Mouse (Mus musculus) urinary bladder, postnatal 4 days (tissue): Measurements from ENCODE around the gene Cyp2d9.
A peak's percentile ranks its signal among the peaks of the same experiment; 100 is the strongest.
"Not testable (repeated sequence)": the region's sequence is repeated elsewhere in the genome, so short reads cannot be mapped to it uniquely, and the experiment has no call there.

Source experiments
- DNase-seq, 2 experiments: peaks; one replicate each; pipeline ENCODE4 v3.0.0; 2021 to 2022; ENCODE audit warnings: low spot score in 2 of 2

Gene Cyp2d9

DNA sequence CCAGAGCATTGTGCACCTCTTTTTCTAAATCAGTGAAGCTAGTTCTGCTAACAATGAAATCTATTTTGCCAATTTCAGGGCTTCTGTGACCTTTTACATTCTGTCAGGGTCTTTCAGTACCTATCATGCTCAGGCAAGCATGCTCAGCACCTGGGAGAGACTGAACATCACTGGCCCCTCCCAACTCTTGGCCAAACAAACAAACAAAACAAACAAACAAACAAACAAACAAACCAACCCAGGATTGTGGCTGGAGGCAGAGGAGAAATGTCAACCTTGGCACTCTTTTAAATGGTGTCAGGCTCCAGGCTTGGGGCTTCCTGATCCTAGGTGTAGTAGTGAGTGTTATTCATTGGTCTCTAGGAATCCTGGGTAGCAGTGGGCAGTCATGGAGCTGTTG is at the start of gene Cyp2d9:
TSS of gene Cyp2d9 (plus strand) at position 301 of the 400 bp plus-strand sequence.
- no peak for DNase-seq

DNA sequence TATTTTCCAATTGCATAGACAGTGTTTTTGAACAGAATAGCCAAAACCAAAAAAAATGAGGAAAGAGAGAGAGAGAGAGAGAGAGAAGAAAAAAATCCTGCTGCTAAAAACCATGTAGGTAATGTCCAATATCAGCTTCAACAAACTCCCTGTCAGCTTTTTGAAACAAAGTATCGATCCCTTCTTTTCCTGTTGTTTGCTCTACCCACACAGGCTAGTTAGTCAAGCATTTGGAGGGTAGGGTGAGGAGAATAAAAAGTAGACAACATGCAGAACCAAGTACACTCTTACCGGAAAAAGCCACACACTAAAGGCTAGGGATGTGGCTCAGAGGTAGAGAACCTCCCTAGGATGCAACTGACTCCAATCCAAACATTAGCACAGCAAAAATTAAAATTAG is 47.5 kb upstream of the Cyp2d9 start:
- DNase-seq, result no peak

DNA sequence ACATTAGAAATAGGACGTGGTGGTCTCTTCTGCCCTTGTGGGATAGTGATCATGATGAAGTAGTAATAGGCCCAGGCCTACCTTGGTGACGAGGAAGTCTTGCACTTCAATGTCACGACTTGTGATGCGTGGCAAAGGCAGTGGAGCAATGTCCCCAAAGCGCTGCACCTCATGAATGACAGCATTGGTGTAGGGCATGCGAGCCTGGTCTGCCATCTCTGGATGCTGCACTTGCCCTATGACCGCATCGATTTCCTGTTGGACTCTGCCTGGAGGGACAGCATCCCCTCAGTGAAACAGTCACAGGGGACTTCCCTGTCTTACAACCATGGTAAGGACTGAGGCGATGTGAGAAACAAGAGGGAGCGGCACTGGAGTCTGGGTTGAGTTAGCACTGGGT is 43.3 kb upstream of the Cyp2d9 start:
- not testable (repeated sequence) for DNase-seq

DNA sequence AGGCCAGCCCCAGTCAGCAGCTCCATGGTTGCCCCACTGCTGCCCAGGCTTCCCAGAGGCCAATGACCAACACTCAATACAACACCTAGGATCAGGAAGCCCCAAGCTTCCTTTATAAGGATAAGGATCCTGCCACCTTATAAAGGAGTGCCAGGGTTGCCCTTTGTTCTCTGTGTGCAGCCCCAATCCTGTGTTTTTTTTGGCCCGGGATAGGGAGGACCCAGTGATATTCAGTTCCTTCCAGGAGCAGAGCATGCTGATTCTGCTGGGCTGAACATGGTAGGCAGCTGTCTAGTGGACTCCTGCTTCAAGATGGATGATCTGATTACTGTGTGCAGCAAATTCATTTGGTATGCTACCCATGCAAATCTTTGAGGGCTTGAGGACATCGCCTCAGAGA is 39.3 kb upstream of the Cyp2d9 start, which contains the start of gene Cyp2d11:
TSS of gene Cyp2d11 (minus strand) at position 101 of the 400 bp plus-strand sequence.
- DNase-seq, result not testable (repeated sequence)

DNA sequence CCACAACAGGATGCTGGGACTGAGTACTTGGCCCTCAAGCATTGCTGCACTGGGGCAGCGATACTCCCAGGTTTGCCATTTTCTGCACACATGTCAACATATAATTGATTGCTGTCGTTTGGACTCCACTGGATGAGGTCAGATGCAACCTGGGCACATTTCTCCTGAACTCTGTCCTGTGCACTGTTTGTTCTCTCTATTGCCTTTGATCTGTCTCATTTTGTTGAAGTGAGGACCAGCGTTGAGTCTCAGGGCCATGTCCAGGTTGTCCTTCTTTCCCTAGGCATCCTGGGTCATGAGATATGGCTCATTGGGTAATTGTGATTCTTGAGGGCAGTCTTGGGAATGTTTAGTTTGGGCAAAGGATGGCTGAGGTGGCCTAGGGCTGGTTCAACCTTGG is 37.3 kb upstream of the Cyp2d9 start:
- DNase-seq, result not testable (repeated sequence)

DNA sequence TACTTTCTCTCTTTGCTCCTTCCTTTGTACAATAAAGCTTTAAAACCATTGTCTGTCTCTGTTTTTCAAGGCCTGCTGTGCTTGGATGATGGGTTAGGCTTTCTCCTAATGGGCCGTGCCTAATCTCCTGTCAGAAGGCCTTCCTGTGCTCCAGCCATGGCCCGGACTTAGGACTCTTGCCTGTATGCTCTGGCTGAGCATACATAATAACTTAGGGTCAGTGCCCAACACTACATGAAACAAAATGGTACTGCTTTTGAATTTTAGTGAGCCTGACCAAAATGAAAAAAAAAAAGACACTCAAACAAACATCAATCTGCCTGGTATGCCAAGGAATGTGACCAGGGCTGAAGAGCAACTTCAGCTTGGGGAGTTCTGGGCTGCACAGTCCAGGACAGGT is 31.7 kb upstream of the Cyp2d9 start:
- DNase-seq, result no peak

DNA sequence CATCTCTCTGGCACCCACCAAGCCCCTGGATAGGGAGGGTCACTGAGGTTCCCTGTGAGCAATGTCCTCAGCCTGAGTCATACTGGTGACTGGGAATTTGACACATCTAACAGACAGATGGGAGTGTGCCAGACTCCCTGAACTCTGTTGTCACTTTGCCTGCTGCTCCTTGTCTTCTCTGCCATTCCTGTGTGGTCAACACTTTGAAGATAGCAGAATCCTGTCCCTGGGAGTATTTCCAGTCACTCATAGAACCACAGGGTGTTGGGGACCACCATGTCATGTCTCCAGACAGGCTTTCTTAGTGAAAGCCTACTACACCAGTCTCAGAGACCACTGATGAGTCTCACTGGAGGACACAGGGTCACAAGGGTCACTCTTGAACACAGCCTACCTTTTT is 31.1 kb upstream of the Cyp2d9 start:
- DNase-seq, result no peak

DNA sequence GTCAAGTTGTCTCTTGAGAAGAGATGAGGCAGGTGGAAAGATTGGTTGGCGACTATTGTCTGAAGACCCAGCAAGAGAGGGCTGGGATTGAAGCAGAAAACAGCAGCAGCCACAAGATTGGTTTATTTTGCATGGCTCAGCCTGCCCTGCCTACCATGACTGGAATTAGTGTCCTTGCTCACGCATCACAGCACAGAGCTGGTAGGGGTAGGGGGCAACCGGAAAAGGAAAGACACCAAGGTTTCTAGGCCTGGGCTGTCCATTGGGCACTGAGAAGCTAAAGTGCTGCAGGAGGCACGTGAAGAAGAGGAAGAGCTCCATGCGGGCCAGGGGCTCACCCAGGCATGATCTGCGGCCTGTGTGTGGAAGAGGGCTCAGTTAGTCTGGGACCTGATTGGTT is 30.5 kb upstream of the Cyp2d9 start:
- no peak for DNase-seq

DNA sequence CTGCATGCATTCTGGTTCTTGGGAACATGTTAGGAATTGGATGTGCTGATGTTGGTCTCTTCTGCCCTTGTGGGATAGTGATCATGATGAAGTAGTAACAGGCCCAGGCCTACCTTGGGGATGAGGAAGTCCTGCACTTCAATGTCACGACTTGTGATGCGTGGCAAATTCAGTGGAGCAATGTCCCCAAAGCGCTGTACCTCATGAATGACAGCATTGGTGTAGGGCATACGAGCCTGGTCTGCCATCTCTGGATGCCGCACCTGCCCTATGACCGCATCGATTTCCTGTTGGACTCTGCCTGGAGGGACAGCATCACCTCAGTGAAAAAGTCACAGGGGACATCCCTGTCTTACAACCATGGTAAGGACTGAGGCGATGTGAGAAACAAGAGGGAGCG is 29.6 kb upstream of the Cyp2d9 start:
- no peak for DNase-seq

DNA sequence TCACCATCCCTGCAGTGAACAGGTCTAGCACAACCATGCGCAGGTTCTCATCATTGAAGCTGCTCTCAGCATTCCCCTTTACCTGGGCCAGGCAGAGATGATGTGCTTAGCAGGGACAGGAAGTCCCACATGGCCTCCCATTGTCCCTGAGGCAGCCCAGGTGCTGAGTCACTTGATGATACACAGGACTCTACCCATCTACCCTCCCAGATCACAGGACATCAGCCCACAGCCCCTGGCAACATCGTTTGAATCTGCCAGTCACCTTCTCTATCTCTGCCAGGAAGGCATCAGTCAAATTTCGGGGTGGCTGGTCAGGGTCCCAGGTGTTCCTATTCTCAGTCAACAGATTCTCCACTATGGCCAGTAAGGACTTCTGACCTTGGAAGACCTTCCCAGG is 29.1 kb upstream of the Cyp2d9 start:
- DNase-seq, result no peak

DNA sequence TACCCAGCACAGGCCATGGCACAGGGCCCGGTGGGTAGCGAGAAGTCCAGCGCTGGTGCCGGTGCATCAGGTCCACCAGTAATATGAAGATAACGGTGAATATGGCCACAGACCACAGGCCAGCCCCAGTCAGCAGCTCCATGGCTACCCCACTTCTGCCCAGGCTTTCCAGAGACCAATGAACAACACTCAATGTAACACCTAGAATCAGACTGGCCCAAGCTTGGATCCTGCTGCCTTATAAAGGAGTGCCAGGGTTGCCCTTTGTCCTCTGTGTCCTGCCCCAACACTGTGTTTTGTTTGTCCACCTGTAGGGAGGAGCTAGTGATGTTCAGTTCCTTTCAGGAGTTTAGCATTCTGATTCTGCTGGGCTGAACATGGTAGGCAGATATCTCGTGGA is 26.3 kb upstream of the Cyp2d9 start, which contains the start of gene Cyp2d10:
TSS of gene Cyp2d10 (minus strand) at position 215 of the 400 bp plus-strand sequence.
- no peak for DNase-seq

DNA sequence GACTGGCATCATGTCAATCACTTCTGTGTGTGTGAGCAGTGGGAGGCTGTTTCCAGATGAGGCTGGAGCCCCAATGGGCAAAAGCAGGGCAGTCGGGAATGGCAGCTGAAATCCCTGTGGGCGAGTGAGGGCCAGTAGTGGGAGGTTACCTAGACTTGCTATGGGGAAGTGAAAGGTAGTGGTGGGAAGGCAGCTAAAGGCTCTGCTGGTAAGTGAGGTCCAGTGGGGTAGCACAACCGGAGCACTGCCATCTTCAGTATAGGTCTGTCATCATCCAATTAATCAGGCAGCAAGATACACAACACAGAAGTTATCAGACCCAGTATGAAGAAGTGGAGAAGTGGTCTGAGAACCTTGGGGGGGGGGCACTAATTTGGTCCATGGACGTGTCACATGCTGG is 25.7 kb upstream of the Cyp2d9 start:
- no peak for DNase-seq

DNA sequence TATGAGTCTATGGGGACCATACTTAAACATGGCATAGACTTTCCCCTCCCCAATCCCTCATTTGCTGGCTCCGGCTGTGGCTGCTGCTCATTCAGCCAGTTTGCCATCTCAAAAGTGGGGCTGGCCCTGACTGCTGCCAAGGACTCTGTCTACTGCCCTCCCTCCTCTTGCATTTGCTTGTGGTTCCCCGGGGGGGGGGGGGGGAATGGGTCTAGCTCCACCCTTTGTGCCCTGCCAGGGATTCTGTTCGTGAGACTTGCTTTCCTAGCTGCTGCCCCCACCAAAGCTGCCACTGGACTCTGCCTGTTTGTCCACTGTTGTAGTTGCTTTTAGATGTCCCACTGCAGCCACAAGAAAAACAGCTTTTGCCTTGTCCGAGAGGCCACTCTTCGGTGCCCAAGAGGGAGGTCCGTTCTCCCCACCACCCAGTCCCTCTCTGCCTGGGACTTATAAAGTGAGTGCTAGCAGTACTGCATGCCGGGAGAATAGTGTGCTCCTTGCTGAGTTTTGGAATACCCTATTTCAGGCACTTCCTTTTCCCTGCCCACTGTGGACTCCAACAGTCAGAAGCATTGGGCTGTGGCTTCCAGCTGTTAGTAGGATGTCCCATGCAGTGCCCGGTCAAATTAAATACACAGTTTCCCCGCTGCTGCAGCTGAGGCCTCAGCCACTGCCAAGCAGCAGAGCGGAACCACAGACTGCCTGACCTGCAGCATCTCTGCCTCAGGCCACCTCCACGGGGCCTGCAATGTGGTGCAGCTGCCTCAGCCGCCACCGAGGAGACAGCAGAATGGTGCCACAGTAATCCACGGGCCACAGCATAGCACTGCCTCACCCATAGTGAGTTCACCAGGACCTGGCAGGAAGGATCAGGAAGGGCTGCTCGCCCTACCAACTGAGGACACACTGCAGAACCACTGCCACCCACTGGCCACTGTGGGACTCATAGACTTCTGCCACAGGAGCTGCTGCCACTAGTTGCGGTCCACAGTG is 16.1 kb upstream of the Cyp2d9 start:
- DNase-seq, result peak; percentile 75 to 84

DNA sequence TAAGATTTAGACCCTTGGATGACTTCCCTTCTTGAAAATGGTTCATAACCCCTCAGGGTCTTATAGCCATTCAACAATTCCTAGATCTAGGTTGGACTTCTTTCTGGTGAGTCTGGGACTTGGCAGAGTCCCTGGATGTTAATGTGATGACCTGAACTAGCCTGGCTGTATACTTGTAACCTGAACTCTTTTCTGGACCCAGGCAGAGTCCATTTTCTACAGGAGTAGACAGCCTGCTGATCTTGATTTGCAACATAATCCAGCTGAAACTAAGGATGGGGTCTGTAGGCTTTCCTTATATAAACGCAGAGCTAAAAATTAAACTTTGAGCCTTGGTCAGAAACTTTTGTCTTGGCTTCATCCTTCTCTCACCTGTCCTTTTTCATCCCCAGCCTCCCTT is 14.6 kb upstream of the Cyp2d9 start:
- no peak for DNase-seq

DNA sequence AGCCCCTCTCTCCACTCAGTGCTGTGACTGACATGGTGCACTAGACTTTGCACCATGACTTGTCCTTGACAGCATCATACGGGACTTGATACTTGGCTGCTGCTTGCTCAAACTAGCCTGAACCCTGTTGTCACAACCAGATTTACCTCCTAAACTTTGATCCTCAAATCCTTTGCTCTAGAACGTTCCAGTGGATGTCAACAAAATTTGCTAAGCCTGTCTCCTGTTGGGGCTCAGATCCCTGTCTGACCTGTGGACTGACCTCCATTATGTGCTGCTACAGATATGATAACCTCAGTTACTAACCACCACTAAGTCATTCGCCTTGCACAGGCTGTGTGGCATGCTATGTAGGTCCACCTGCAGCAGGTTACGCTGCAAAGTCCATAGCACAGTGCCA is 10.3 kb upstream of the Cyp2d9 start:
- DNase-seq, result no peak

DNA sequence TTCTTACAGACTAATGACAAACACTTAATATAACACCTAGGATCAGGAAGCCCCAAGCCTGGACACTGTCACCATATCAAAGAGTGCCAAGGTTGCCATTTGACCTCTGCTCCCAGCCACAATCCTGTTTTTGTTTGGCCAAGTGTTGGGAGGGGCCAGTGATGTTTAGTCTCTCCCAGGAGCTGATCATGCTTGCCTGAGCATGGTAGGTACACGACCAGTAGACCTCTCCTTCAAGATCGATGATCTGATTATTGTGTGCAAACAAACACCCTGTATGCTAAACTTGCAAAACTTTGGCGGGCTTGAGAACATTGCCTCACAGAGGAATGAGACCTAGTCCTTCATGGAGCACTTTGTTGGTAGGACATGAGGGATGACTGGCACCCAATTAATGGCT is 9.8 kb upstream of the Cyp2d9 start:
- DNase-seq, result no peak

DNA sequence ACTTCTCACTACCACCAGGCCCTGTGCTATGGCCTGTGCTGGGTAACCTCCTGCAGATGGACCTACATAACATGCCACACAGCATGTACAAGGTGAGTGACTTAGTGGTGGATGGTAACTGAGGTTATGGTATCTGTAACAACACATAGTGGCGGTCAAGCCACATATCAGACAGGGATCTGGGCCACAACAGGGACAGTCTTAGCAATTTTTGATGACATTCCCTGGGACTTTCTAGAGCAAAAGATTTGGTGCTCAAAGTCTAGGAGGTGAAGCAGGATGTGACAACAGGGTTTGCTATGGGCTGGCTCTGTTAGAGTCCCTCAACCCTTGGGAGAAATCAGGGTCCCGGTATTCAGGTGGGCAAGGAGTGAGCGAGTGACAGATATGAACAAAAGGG is 384 bp downstream of the Cyp2d9 start:
- no peak for DNase-seq

DNA sequence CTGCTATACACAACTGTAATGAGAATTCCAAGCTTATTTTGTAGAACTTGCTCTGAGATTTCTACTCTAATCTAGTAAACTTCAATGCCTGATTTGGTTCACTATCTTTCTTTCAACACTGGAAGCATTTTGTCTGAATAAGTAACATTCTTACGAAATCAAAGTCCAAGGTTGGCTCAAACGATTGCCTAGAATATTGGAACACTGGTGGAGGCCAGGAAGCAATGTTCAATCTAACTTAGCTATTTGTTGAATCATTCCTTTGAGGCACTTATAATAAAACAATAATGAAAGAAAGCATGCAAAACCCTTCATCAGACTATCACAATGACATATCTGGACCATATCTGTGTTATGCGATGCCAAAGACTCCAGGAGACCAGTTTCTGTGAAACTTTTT is 1.3 kb downstream of the Cyp2d9 start:
- DNase-seq, result no peak

DNA sequence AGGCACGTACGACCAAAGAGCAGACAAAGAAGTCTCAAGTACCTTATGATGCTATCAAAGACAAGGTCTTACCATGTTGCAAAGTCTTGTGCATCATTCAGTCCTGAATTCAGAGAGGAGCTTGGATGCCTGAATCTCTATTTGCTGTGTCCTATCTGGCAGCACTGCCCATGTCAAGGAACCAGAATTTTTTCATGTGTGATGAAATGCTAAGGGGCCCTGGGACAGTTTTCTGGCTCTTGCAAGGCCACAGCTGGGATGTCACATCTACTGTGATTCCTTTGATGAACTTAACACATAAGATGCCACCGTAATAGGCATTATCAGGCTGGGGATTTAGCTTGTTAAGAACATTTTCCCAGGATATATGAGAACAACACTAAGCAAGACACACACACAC is 1.8 kb downstream of the Cyp2d9 start:
- no peak for DNase-seq

DNA sequence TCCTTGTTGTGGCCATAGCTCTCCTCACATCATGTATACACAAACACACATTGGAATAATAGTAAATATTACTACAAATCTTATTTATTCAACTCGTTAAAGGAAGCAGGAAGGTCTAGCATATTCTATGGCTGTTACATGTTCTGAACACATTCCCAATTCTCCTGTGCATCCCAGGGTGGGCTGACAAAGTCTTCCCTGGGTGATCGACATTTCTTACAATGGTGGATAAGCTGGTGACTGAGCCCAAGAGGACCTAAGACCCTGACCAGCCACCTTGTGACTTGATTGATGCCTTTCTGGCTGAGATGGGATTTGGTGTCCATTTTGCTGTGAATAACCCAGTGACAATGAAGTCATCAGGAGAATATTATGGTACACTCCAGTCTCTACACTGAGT is 2.4 kb downstream of the Cyp2d9 start:
- no peak for DNase-seq

DNA sequence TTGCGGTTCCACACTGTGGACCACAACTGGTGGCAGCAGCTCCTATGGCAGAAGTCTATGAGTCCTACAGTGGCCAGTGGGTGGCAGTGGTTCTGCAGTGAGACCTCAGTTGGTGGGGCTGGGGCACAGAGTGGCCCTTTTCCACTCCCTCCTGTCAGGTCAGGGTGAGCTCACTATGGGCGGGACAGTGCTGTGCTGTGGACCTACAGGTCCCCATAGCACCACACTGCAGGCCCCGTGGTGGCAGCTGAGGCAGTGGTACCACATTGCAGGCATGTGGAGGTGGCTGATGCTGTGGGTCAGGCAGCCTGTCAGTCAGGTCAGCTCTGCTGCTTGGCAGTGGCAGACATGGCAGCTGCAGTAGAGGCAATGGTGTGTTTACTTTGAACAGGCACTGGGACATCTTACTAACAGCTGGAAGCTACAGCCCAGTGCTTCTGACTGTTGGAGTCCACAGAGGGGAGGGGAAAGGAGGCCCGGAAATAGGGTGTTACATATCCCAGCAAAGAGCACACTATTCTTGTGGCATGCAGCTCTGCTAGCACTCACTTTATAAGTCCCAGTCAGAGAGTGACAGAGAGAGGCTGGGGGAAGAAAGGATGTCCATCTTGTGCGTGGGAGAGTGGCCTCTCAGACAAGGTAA is 4.9 kb downstream of the Cyp2d9 start:
- no peak for DNase-seq

DNA sequence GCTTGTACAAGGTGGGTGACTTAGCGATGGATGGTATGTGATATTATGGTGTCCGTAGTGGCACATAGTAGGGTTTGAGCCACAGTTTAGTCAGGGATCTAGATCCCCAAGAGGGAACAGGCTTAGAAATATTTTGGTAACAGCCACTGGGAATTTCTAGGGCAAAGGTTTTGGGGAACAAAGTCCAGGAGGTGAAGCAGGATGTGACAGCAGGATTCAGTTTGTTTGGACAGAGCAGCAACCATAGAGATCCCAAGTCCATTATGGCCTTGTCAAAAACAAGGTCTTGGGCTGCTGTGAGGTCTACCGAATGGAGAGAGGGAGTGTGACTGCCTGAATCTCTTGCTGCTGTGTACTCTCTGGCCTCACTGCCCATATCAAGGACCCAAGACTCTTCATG is 10.4 kb downstream of the Cyp2d9 start:
- no peak for DNase-seq

DNA sequence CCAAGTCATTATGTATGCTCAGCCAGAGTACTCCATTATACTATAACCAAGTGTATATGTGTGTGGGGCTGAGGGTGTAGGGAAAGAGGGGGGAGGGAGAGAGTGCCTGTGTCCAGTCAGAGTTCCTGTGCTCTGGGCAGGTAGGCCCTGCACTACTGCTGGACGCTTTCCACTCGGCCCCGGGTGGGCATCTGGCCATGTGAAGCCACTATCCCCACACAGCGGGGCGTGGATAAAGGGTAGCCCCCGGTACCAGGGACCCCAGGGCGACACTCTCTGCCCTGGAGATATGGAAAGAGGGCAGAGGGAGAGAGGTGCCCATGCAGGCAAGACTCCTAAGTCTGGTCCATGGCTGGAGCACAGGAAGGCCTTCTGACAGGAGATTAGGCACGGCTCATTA is 12.0 kb downstream of the Cyp2d9 start:
- no peak for DNase-seq
